Mouse (Mus musculus): ENCODE measurements around the gene Nap1l2. TPM values are rescaled to one million over a fixed set of nuclear protein-coding genes. Genes with fewer than 3 reads are reported as not detected.
A peak's percentile ranks its signal among the peaks of the same experiment; 100 is the strongest.
"Not testable (repeated sequence)": the region's sequence is repeated elsewhere in the genome, so short reads cannot be mapped to it uniquely, and the experiment has no call there.

The Nap1l2 gene
- polyA plus RNA-seq (2015; fragmentation: Nextera tagmentation; extraction: Ambion mirVana), result 0.65 and 0.96 TPM in 2 replicates

DNA sequence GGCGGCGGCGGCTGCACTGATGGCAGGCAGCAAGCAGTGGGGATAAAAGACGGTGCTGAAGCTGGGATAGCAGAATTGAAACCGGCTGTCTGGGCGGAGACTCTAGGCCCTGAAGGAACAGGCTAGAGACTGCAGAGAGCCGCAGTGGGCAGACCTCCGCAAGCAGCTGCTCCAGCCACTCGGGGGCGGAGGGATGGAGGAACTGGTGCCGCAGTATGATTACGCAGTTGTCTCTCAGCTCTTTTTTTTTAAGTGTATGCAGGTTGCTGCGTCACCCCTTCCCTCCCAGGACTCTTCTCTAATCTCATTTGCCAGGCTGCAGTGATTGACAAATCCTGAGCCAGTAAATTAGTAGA is at the start of gene Nap1l2:
Nap1l2 (minus strand) TSS at position 210 of the 356 bp plus-strand sequence.
- Histone ChIP-seq H3K4me3 (peak within 1 kb of the TSS; percentile 39), H3K27ac (no peak within 1 kb of the TSS), H3K9me3 (no peaks in the 10 kb centered on the region), H3K36me3 (no peaks in the 10 kb centered on the region), H3K4me1 (no peaks in the 10 kb centered on the region), H3K27me3 (peaks cover 33% of the 10 kb centered on the region), H3K4me2 (peak within 1 kb of the TSS; percentile 58), H3K9ac (no peak within 1 kb of the TSS)
- WGBS, result 24% methylated on average over 13 of the region's 13 CpGs
- ATAC-seq (ENCODE audit: insufficient number of reproducible peaks, low FRiP score, low TSS enrichment, low read depth), result no peak

DNA sequence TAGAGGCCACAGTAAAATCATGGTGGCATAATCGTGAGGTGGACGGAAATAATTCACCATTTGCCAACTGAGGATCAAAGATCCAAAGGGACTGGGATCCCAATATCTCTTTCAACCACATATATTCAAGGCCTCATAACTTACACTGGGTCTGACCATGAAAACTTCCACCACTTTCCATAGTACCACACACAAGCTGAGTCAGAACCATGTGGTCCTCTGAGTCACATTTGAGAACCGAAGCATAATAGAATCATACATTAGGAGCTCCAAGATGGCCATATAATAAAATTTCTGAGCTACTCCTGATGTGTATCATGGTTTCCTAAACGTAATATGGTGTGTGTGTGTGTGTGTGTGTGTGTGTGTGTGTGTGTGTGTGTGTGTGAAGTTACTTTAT is 28.8 kb upstream of the Nap1l2 start:
- H3K9ac ChIP-seq, result no peak overlapping the region
- 67% methylated on average over 4 of the region's 4 CpGs for WGBS
- H3K4me2 ChIP-seq, result no peak overlapping the region
- no peaks in the 10 kb centered on the region for H3K36me3 ChIP-seq
- no peak overlapping the region for H3K4me3 ChIP-seq
- H3K9me3 ChIP-seq, result no peaks in the 10 kb centered on the region
- H3K27ac ChIP-seq, result no peak overlapping the region
- peaks cover 10% of the 10 kb centered on the region; the same call in 1 of the 2 replicates for H3K27me3 ChIP-seq
- H3K4me1 ChIP-seq, result no peaks in the 10 kb centered on the region
- ATAC-seq (ENCODE audit: insufficient number of reproducible peaks, low FRiP score, low TSS enrichment, low read depth), result no peak

DNA sequence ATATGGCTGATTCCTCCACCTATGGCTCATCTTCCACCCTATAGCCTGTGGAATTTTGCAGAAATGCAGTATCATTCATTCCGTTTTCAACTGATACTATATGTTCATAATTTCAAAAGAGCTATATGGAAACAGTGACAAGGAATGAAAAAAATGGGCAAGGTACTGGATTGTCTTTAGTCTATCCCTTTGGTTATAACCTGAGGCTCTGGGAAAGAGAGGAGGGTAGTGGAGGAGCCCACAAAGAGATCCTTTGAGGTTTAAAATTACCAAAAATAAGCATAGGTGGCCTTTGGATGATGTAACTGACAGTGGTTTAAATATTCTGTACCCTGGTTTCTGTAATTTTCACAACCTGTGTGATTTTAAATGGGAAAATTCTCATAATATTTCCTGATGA is 389 bp upstream of the Nap1l2 start:
- H3K4me2 ChIP-seq, result peak overlapping the region; percentile 58
- H3K4me1 ChIP-seq, result no peaks in the 10 kb centered on the region
- H3K4me3 ChIP-seq, result peak overlapping the region; percentile 39; the same call in 1 of the 2 replicates
- no peaks in the 10 kb centered on the region for H3K36me3 ChIP-seq
- H3K9ac ChIP-seq, result no peak overlapping the region
- peaks cover 33% of the 10 kb centered on the region for H3K27me3 ChIP-seq
- no peak for ATAC-seq (ENCODE audit: insufficient number of reproducible peaks, low FRiP score, low TSS enrichment, low read depth)
- no peak overlapping the region for H3K27ac ChIP-seq
- WGBS, result 33% methylated on average over 1 of the region's 1 CpGs
- no peaks in the 10 kb centered on the region for H3K9me3 ChIP-seq

DNA sequence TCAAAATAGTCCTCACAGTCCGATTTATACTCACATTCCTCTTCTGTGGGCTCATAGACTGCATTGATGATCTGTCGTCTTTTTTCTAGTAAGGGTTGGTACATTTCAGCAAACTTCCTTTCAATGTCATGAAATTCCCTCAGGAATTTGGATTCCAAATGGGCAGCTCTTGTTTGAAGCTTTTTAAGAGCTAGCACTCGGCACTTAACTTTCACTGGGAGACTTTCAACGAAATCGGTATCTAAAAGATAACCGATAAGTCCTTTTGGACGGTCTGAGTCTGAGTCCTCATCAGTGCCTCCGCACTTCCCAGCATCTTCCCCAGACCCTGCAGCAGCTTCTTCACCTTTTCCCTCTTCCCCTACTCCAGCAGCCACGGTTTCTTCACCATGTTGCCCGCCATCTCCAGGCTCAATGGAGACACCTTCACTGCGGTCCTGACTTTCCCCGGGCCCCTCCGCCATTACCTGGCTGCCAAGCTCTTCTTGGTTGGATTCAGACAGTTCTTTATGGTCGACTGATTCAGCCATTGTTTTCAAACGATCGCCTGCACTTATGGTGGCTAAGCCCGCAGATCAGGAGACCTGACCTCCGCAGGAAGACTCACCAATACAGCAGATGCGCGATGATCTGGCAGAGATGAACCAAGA is 534 bp downstream of the Nap1l2 start:
- Histone ChIP-seq H3K4me1 (no peaks in the 10 kb centered on the region), H3K27me3 (peaks cover 33% of the 10 kb centered on the region), H3K9me3 (no peaks in the 10 kb centered on the region), H3K4me2 (peak overlapping the region; percentile 58), H3K4me3 (peak overlapping the region; percentile 39), H3K27ac (no peak overlapping the region), H3K36me3 (no peaks in the 10 kb centered on the region), H3K9ac (no peak overlapping the region)
- ATAC-seq (ENCODE audit: insufficient number of reproducible peaks, low FRiP score, low TSS enrichment, low read depth), result no peak
- WGBS, result 21% methylated on average over 20 of the region's 20 CpGs

DNA sequence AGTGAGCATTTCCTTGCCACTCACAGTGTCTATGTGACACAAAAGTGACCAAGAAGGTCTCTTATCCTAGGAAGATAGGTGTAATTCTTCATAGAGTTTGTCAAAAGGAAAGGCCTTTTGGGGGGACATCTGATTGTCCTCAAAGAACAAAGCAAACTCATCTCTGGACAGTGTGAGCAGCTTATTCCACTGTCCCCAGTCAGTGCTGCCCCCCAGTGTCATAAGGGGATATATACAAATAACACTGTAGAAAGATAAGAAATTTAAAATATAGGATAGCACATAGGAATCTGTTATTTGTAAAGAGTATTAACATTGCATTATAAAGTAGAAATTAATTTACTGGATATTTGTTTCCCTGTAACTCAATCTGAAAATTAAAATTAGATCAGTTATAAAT is 2.9 kb downstream of the Nap1l2 start:
- Histone ChIP-seq H3K4me2 (no peak overlapping the region), H3K4me3 (no peak overlapping the region), H3K36me3 (no peaks in the 10 kb centered on the region), H3K27ac (no peak overlapping the region), H3K27me3 (peaks cover 37% of the 10 kb centered on the region), H3K9me3 (no peaks in the 10 kb centered on the region), H3K9ac (no peak overlapping the region), H3K4me1 (no peaks in the 10 kb centered on the region)
- ATAC-seq (ENCODE audit: insufficient number of reproducible peaks, low FRiP score, low TSS enrichment, low read depth), result no peak

DNA sequence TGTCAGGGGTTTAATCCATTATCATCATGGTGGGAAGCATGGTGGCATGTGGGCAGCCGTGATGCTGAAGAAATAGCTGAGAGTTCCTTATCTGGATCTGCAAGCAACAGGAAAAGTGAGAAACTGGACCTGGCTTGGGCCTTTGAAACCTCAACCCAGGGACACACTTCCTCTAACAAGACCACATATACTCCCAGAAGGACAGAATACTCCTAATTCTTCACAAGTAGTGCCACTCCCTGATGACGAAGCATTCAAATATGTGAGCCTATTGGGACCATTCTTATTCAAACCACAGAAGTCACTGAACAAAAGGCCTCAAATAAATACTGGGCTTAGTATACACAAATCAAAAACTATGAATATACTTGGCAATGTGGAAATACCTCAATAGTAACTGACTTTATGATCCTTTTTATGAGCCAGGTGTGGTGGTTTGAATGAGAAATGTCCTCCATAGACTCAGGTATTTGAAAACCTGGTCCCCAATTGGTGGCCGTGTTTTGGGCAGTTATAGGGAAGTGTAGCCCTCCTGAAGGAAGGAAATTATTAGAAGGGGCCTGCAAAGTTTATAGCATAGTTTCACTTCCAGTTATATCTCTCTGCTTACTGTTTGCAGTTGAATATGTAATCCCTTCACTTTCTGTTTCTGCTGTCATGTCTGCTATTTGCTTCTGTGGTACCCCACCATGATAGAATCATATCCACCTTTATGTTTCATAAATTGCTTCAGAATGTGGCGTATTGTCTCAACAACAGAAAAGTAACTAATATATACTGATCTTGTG is 6.5 kb downstream of the Nap1l2 start:
- H3K9ac ChIP-seq, result no peak overlapping the region
- no peaks in the 10 kb centered on the region for H3K9me3 ChIP-seq
- H3K27ac ChIP-seq, result no peak overlapping the region
- WGBS, result 73% methylated on average over 4 of the region's 4 CpGs
- no peaks in the 10 kb centered on the region for H3K36me3 ChIP-seq
- H3K27me3 ChIP-seq, result peaks cover 14% of the 10 kb centered on the region; the same call in 1 of the 2 replicates
- H3K4me1 ChIP-seq, result no peaks in the 10 kb centered on the region
- no peak for ATAC-seq (ENCODE audit: insufficient number of reproducible peaks, low FRiP score, low TSS enrichment, low read depth)
- H3K4me3 ChIP-seq, result no peak overlapping the region
- no peak overlapping the region for H3K4me2 ChIP-seq

DNA sequence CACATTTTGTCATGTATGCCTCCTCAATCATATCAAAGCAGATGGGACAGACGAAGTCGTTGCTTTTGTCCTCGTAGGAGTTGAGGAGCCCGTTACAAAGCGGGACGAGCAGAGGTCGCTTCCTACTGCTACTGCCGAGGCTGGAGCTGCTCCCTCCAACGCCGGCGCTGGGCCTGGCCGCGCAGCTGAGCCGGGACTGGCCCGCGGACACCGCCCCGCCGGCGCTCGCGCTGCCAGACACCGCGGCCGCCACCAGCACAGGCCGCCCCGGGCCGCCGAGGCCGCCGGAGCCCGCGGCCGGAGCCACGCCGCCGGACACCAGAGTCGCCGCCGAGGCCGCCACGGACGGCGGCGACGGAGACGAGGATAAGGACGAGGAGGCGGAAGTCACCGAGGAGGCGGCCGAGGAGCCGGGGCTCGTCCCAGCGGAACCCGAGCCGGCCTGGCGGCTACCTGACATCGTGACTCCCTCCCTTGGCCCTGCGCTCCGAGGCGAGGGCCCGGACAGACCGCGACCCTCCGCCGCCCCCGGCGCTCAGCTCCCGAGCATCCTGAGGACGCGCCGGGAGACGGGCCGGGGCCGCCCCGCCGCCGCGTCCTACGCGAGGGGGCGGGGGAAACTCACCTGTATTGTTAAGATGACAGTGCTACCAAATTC is 21.4 kb downstream of the Nap1l2 start:
- peak overlapping the region; percentile 34 for H3K4me3 ChIP-seq
- H3K4me2 ChIP-seq, result peak overlapping the region; percentile 31
- H3K36me3 ChIP-seq; ATAC-seq (ENCODE audit: insufficient number of reproducible peaks, low FRiP score, low TSS enrichment, low read depth); H3K27me3 ChIP-seq; H3K27ac ChIP-seq; H3K4me1 ChIP-seq; H3K9ac ChIP-seq; H3K9me3 ChIP-seq: not testable (repeated sequence)
- WGBS, result 17% methylated on average over 36 of the region's 83 CpGs

DNA sequence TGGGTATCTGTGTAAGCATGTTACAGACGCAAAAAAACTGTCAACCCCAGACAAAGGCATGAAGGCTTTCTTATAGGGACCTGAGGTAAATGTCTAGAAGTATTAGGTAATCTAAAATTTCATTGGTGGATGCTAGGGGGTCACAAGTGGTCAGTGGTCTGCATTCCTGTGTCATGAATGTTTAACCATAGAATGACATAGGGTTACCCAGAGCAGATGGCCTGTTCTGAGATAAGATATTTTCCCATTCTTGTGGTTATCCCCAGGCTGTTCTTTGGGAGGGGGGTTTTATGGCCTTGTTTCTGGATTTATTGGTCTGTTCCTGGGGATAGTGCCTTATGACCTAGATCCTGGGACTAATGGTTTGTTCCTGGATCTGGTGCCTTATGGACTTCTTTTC is 30.3 kb downstream of the Nap1l2 start:
- Histone ChIP-seq H3K4me2 (no peak overlapping the region), H3K4me3 (no peak overlapping the region), H3K9me3 (no peaks in the 10 kb centered on the region), H3K27ac (no peak overlapping the region), H3K9ac (no peak overlapping the region), H3K36me3 (no peaks in the 10 kb centered on the region), H3K4me1 (no peaks in the 10 kb centered on the region), H3K27me3 (peaks cover 26% of the 10 kb centered on the region)
- no peak for ATAC-seq (ENCODE audit: insufficient number of reproducible peaks, low FRiP score, low TSS enrichment, low read depth)
- WGBS, result 36% methylated on average over 1 of the region's 1 CpGs

DNA sequence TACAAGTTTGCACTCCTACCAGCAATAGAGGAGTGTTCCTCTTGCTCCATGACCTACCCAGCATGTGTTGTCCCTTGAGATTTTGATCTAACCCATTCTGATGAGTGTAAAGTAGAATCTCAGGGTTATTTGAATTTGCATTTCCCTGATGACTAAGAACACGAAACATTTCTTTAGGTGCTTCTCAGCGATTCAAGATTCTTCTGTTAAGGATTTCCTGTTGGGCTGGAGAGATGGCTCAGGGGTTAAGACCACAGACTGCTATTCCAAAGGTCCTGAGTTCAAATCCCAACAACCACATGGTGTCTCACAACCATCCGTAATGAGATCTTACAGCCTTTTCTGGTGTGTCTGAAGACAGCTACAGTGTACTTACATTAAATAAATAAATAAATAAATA is 47.9 kb downstream of the Nap1l2 start:
- H3K4me2 ChIP-seq, result no peak overlapping the region
- H3K36me3 ChIP-seq, result no peaks in the 10 kb centered on the region
- no peaks in the 10 kb centered on the region for H3K9me3 ChIP-seq
- 83% methylated on average over 3 of the region's 3 CpGs for WGBS
- no peak overlapping the region for H3K9ac ChIP-seq
- no peak overlapping the region for H3K27ac ChIP-seq
- no peak for ATAC-seq (ENCODE audit: insufficient number of reproducible peaks, low FRiP score, low TSS enrichment, low read depth)
- H3K4me1 ChIP-seq, result no peaks in the 10 kb centered on the region
- no peaks in the 10 kb centered on the region; the same call in 1 of the 2 replicates for H3K27me3 ChIP-seq
- no peak overlapping the region for H3K4me3 ChIP-seq

Other genes with a start within 250 kb of the Nap1l2 start
- gene Cdx4, start 134.8 kb upstream of the Nap1l2 start, polyA plus RNA-seq (2015; fragmentation: Nextera tagmentation; extraction: Ambion mirVana), result not detected in 2 replicates
- 2.0 and 2.3 TPM in 2 replicates for gene Chic1, start 169.8 kb upstream of the Nap1l2 start, polyA plus RNA-seq (2015; fragmentation: Nextera tagmentation; extraction: Ambion mirVana)
- 0.30 and 0.44 TPM in 2 replicates for gene Tsx, start 227.8 kb upstream of the Nap1l2 start, polyA plus RNA-seq (2015; fragmentation: Nextera tagmentation; extraction: Ambion mirVana)
- not detected in 2 replicates for gene Gm26992, start 235.4 kb upstream of the Nap1l2 start, polyA plus RNA-seq (2015; fragmentation: Nextera tagmentation; extraction: Ambion mirVana)

Data from limb, embryonic 15.5 days (tissue).